Mouse (Mus musculus) hindbrain, postnatal 0 days (tissue): ENCODE data around the gene AA467197. TPM values are rescaled to one million over a fixed set of nuclear protein-coding genes. Genes with fewer than 3 reads are reported as not detected.

Source experiments
- ATAC-seq: fragments of 200-750 bp; cut with Nextera tagmentation; 2 replicates; pipeline ENCODE4 v1.8.0; 2017; ENCODE audit warnings: mild to moderate bottlenecking, moderate TSS enrichment, moderate library complexity
- DNase-seq: peaks from one replicate; pipeline ENCODE4 v3.0.0-alpha.2; 2015; ENCODE audit warnings: low spot score
- H3K27ac ChIP-seq: fragments of 300-500 bp; sonication (generic); 2 replicates; pipeline ENCODE4 v1.5.1; 2014; ENCODE audit warnings: mild to moderate bottlenecking
- H3K27me3 ChIP-seq: fragments of 300-500 bp; sonication (generic); 2 replicates; pipeline ENCODE4 v1.6.1; 2014; ENCODE audit warnings: low read length, mixed read lengths; ENCODE audit not compliant: insufficient read depth
- H3K36me3 ChIP-seq: fragments of 300-500 bp; sonication (generic); 2 replicates; pipeline ENCODE4 v1.6.1; 2014; ENCODE audit warnings: low read length, mixed read lengths; ENCODE audit not compliant: insufficient read depth
- H3K4me1 ChIP-seq: fragments of 300-500 bp; sonication (generic); 2 replicates; pipeline ENCODE4 v1.6.1; 2014; ENCODE audit warnings: antibody characterized with exemption, low read length, mixed read lengths; ENCODE audit not compliant: insufficient read depth
- H3K4me2 ChIP-seq: fragments of 300-500 bp; sonication (generic); 2 replicates; pipeline ENCODE4 v1.6.1; 2014; ENCODE audit warnings: low read depth, mild to moderate bottlenecking, low read length, moderate library complexity, mixed read lengths
- H3K4me3 ChIP-seq: fragments of 300-500 bp; sonication (generic); 2 replicates; pipeline ENCODE4 v1.5.1; 2014; ENCODE audit warnings: low read length
- H3K9ac ChIP-seq: fragments of 300-500 bp; sonication (generic); replicated peaks from 2 replicates; pipeline ENCODE4 v1.6.1; 2014; ENCODE audit warnings: mild to moderate bottlenecking, low read length, moderate library complexity, mixed read lengths
- H3K9me3 ChIP-seq: fragments of 300-500 bp; sonication (generic); 2 replicates; pipeline ENCODE4 v1.6.1; 2016; ENCODE audit warnings: low read length, mixed read lengths
- CTCF ChIP-seq: IDR thresholded peaks from 2 replicates; pipeline ENCODE4 v1.5.1; 2016; ENCODE audit warnings: antibody characterized with exemption, control low read depth, low read depth
- WGBS: fragments of 180-500 bp; shearing (Covaris S2); extraction: QIAGEN DNeasy Blood & Tissue Kit; methylation state at CpG from one replicate; pipeline ENCODE4 v1.1.7; 2014; 5-methylcytosine and 5-hydroxymethylcytosine counted together
- polyA plus RNA-seq: library from polyadenylated mRNA; unstranded; fragments of >200 nt; fragmentation: Nextera tagmentation; extraction: Ambion mirVana; gene quantifications from 2 replicates; pipeline ENCODE4 v1.2.1, GENCODE M21; 2015
- total RNA-seq: library from RNA; depleted of rRNA; stranded (reverse); fragments of >200 nt; gene quantifications from 2 replicates; pipeline ENCODE4 v1.2.3, GENCODE M21; 2014

The AA467197 gene
- total and polyA plus RNA-seq, 2 experiments from 2014 or later = 0.66 TPM; not detected in 1

DNA sequence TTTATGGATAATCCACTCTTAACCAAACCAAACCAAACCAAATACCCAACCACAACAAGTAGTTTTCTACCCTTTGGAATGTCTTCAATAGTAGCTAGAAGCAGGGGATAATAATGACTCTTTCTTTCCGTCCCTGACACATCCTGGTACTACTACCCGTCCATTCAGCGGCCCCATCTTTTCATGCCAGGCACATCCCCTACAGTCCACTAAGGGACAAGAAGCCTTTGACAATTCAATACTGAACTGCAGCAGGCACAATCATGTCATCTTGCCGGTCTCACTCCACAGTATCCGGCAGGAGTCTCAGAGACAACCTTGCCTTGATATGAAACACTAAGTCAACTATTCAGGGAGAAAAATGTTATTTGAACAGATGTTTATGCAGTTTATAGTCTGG lies 31.0 kb upstream of the AA467197 start:
- Histone ChIP-seq H3K27ac (peak overlapping the region; percentile 71), H3K9me3 (no peaks in the 10 kb centered on the region), H3K4me2 (0 out of 2 replicates have a peak overlapping the region, but pooled peaks have one; percentile 5), H3K27me3 (no peaks in the 10 kb centered on the region), H3K9ac (no peak overlapping the region), H3K4me1 (no peaks in the 10 kb centered on the region), H3K36me3 (peaks cover 4% of the 10 kb centered on the region; the same call in 1 of the 2 replicates), H3K4me3 (no peak overlapping the region)
- peak; percentile 57 for DNase-seq
- ATAC-seq = peak; percentile 79
- no peak for TF ChIP-seq CTCF
- 53% methylated on average over 5 of the region's 5 CpGs for WGBS

- TF ChIP-seq CTCF = no peak
- Histone ChIP-seq H3K36me3 (no peaks in the 10 kb centered on the region), H3K9ac (no peak overlapping the region), H3K4me2 (peak overlapping the region; percentile 78; the same call in 1 of the 2 replicates), H3K27ac (no peak overlapping the region), H3K4me1 (no peaks in the 10 kb centered on the region), H3K27me3 (no peaks in the 10 kb centered on the region), H3K9me3 (no peaks in the 10 kb centered on the region), H3K4me3 (no peak overlapping the region)
- ATAC-seq = no peak
- DNase-seq = no peak
- WGBS = 76% methylated on average over 9 of the region's 9 CpGs
These were observed 28.0 kb upstream of the AA467197 start for GRCm38 (mm10) chr2:122608820-122609219.

GRCm38 (mm10) chr2:122610746-122611653 lies 25.8 kb upstream of the AA467197 start, which contains the start of gene Gatm:
Gene Gatm (minus strand): TSS chr2:122611303.
- Histone ChIP-seq H3K27me3 (no peaks in the 10 kb centered on the region), H3K4me3 (peak within 1 kb of the TSS; percentile 73), H3K9me3 (no peaks in the 10 kb centered on the region), H3K36me3 (no peaks in the 10 kb centered on the region), H3K9ac (peak within 1 kb of the TSS; percentile 71), H3K4me1 (no peaks in the 10 kb centered on the region), H3K4me2 (peak within 1 kb of the TSS; percentile 78), H3K27ac (peak within 1 kb of the TSS; percentile 74)
- ATAC-seq = peak; percentile 99
- DNase-seq = peak; percentile 93
- no peak for TF ChIP-seq CTCF
- WGBS = 2% methylated on average over 48 of the region's 48 CpGs

- H3K36me3 ChIP-seq = no peaks in the 10 kb centered on the region
- no peaks in the 10 kb centered on the region for H3K4me1 ChIP-seq
- H3K27ac ChIP-seq = peak overlapping the region; percentile 74; the same call in 1 of the 2 replicates
- WGBS = 85% methylated on average over 4 of the region's 4 CpGs
- ATAC-seq (no peak), DNase-seq (no peak)
- H3K9me3 ChIP-seq = no peaks in the 10 kb centered on the region
- H3K4me3 ChIP-seq = peak overlapping the region; percentile 73
- no peaks in the 10 kb centered on the region for H3K27me3 ChIP-seq
- peak overlapping the region; percentile 78 for H3K4me2 ChIP-seq
- no peak for TF ChIP-seq CTCF
- H3K9ac ChIP-seq = 0 out of 2 replicates have a peak overlapping the region, but pooled peaks have one; percentile 71
These were observed 25.2 kb upstream of the AA467197 start for GRCm38 (mm10) chr2:122611654-122611973.

- Histone ChIP-seq H3K4me3 (no peak overlapping the region), H3K27me3 (no peaks in the 10 kb centered on the region), H3K36me3 (no peaks in the 10 kb centered on the region), H3K9ac (no peak overlapping the region), H3K4me2 (no peak overlapping the region), H3K27ac (no peak overlapping the region), H3K4me1 (no peaks in the 10 kb centered on the region), H3K9me3 (no peaks in the 10 kb centered on the region)
- TF ChIP-seq CTCF = no peak
- 56% methylated on average over 6 of the region's 6 CpGs for whole genome bisulfite sequencing
- no peak for DNase-seq
- ATAC-seq = no peak
These were observed 20.5 kb upstream of the AA467197 start for GRCm38 (mm10) chr2:122616237-122616636.

- Histone ChIP-seq H3K4me1 (no peaks in the 10 kb centered on the region), H3K9me3 (no peaks in the 10 kb centered on the region), H3K27ac (no peak overlapping the region), H3K27me3 (no peaks in the 10 kb centered on the region), H3K9ac (no peak overlapping the region), H3K4me2 (no peak overlapping the region), H3K4me3 (no peak overlapping the region), H3K36me3 (no peaks in the 10 kb centered on the region)
- no peak for ATAC-seq
- 79% methylated on average over 6 of the region's 6 CpGs for WGBS
- TF ChIP-seq CTCF = no peak
- no peak for DNase-seq
These were observed 19.0 kb upstream of the AA467197 start for GRCm38 (mm10) chr2:122617792-122618191.

DNA sequence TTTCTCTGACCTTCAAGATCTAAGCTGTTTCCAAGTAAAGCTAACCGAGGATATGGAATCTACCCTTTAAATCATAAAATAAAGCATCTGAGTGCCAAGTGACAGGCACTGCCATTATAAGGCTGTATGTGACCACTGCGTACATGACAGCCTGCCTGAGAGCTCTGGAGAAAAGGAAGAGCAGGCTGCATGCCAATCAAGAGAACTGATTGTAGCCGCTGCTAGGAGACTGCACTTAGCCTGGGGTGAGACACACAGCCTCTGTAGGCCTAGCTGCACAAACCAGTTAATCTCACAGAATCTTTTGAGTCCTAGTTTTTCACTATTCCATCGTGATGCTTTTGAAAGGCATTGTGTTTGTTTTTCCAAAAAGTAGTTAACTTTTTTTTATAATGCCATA lies 18.1 kb upstream of the AA467197 start:
- 15% methylated on average over 4 of the region's 4 CpGs for WGBS
- ATAC-seq (0 out of 2 replicates have a peak, but pooled peaks have one; percentile 40), DNase-seq (peak; percentile 22)
- H3K4me3 ChIP-seq = no peak overlapping the region
- no peaks in the 10 kb centered on the region for H3K27me3 ChIP-seq
- H3K9me3 ChIP-seq = no peaks in the 10 kb centered on the region
- no peaks in the 10 kb centered on the region for H3K36me3 ChIP-seq
- H3K9ac ChIP-seq = no peak overlapping the region
- no peak for TF ChIP-seq CTCF
- H3K27ac ChIP-seq = no peak overlapping the region
- no peak overlapping the region for H3K4me2 ChIP-seq
- H3K4me1 ChIP-seq = no peaks in the 10 kb centered on the region
